Mouse (Mus musculus) heart, embryonic 10.5 days (tissue): ENCODE results near the gene Olig2. TPM values are rescaled to one million over a fixed set of nuclear protein-coding genes. Genes with fewer than 3 reads are reported as not detected.

Experiments used
- DNase-seq: peaks from one replicate; pipeline ENCODE4 v3.0.0-alpha.2; 2017; ENCODE audit warnings: low spot score
- H3K27ac ChIP-seq: fragments of 300-500 bp; sonication (generic); 2 replicates; pipeline ENCODE4 v1.5.1; 2016; ENCODE audit warnings: mild to moderate bottlenecking
- H3K27me3 ChIP-seq: fragments of 300-500 bp; sonication (generic); 2 replicates; pipeline ENCODE4 v1.6.1; 2016; ENCODE audit warnings: mild to moderate bottlenecking; ENCODE audit not compliant: poor library complexity, insufficient read depth, severe bottlenecking
- H3K36me3 ChIP-seq: fragments of 300-500 bp; sonication (generic); 2 replicates; pipeline ENCODE4 v1.6.1; 2016; ENCODE audit warnings: mild to moderate bottlenecking, moderate library complexity
- H3K4me1 ChIP-seq: fragments of 300-500 bp; sonication (generic); 2 replicates; pipeline ENCODE4 v1.6.1; 2016; ENCODE audit warnings: mild to moderate bottlenecking
- H3K4me3 ChIP-seq: fragments of 300-500 bp; sonication (generic); 2 replicates; pipeline ENCODE4 v1.5.1; 2016; ENCODE audit warnings: mild to moderate bottlenecking, moderate library complexity
- H3K9me3 ChIP-seq: fragments of 300-500 bp; sonication (generic); 2 replicates; pipeline ENCODE4 v1.6.1; 2016; ENCODE audit warnings: mild to moderate bottlenecking, moderate library complexity
- WGBS: fragments of 180-500 bp; shearing (Covaris S2); methylation state at CpG from one replicate; pipeline ENCODE4 v1.1.7; 2016; 5-methylcytosine and 5-hydroxymethylcytosine counted together
- polyA plus RNA-seq: library from polyadenylated mRNA; unstranded; fragments of >200 nt; fragmentation: Nextera tagmentation; extraction: Ambion mirVana; gene quantifications from 2 replicates; pipeline ENCODE4 v1.2.1, GENCODE M21; 2016

Olig2 gene
- polyA plus RNA-seq, 1 experiment from 2014 or later = not detected

DNA sequence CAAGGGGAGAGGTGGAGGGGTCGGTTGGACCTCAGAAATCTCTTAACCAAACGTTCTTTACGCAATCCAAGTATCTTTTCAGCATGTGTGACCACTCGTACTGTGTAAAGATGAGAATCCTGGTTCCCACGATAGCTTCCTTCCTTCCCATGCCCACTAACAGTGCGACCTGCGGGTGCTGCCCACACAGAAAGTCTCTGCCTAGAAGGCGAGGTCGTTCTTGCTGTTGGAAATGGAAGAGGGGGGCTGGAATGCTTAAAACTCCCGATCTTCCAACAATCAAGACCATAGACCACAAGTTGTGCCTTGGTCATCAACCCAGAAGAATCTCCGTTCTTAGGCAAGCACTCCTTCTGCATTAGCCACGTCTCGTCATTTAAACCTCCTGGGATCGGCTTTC lies 6.0 kb upstream of the Olig2 start:
- no peak for DNase-seq
- Histone ChIP-seq H3K36me3 (no peaks in the 10 kb centered on the region), H3K4me3 (no peak overlapping the region), H3K27me3 (peaks cover 99% of the 10 kb centered on the region), H3K9me3 (no peaks in the 10 kb centered on the region), H3K27ac (no peak overlapping the region), H3K4me1 (peaks cover 26% of the 10 kb centered on the region)
- 16% methylated on average over 14 of the region's 14 CpGs for WGBS

DNA sequence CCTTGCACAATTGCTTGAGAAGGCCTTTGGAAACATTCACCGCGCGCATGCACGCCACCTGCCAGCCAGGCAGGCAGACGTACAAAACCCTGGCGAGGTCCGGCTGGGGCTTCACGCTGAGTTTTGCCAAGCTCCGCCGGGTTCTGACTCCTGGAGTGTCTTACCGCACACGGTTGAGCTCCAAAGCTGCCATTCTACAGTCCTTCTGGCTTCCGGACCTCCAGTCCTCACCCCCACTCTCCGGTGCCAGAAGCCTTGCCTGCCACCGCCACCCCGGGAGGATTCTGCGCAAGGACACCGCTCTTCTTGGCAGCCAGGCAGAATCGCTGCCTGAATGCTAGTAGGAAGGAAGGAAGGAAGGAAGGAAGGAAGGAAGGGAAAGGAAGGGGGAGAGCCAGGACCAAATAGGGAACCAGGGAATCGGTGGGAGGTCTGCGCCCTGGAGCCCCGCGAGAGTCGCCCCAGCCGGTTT lies 3.0 kb upstream of the Olig2 start:
- DNase-seq = no peak
- 2% methylated on average over 25 of the region's 25 CpGs for WGBS
- Histone ChIP-seq H3K4me1 (peaks cover 48% of the 10 kb centered on the region), H3K27me3 (peaks cover 100% of the 10 kb centered on the region), H3K9me3 (no peaks in the 10 kb centered on the region), H3K27ac (no peak overlapping the region), H3K4me3 (peak overlapping the region; percentile 37), H3K36me3 (no peaks in the 10 kb centered on the region)

DNA sequence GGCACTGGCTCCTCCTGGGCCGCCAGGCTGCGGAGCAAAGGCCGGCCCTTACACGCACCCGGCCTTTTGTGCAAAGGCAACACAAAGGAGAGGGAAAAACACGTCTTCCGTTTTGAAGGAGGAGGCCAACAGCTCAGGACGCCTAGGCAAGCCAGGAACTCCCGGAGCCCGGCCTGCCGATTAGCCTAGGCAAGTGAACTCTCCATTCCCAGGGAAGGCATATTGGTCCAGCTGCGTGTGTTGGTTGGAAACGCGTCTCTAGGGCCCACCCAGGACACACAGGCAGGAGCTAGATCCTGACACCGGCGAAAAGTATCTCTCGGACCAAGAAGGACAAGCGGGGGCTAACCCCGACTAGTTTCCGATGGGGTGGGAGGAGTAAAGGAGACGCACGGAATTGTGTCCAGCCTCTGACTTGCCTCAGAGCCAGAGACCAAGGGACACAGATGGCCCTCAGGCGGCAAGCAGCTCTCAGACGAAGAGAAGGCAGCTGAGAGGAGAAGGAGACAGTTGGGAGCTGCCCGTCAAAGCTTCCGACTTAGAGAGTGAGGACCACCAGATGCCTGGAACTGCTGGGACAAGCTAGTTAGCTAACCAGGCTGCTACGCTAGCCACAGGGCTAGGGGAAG lies 2.5 kb upstream of the Olig2 start:
- Histone ChIP-seq H3K9me3 (no peaks in the 10 kb centered on the region), H3K27ac (no peak overlapping the region), H3K4me1 (peaks cover 52% of the 10 kb centered on the region), H3K36me3 (no peaks in the 10 kb centered on the region), H3K27me3 (peaks cover 100% of the 10 kb centered on the region), H3K4me3 (peak overlapping the region; percentile 37)
- WGBS = under 1% methylated on average over 27 of the region's 27 CpGs
- DNase-seq = no peak

GRCm38 (mm10) chr16:91223327-91224067 lies 1.8 kb upstream of the Olig2 start:
- WGBS = 2% methylated on average over 35 of the region's 35 CpGs
- H3K27ac ChIP-seq = no peak overlapping the region
- H3K9me3 ChIP-seq = no peaks in the 10 kb centered on the region
- peaks cover 100% of the 10 kb centered on the region for H3K27me3 ChIP-seq
- peaks cover 52% of the 10 kb centered on the region for H3K4me1 ChIP-seq
- no peak for DNase-seq
- no peaks in the 10 kb centered on the region for H3K36me3 ChIP-seq
- peak overlapping the region; percentile 37; the same call in 1 of the 2 replicates for H3K4me3 ChIP-seq

- H3K4me1 ChIP-seq = peaks cover 52% of the 10 kb centered on the region
- no peak overlapping the region for H3K27ac ChIP-seq
- H3K9me3 ChIP-seq = no peaks in the 10 kb centered on the region
- H3K4me3 ChIP-seq = no peak overlapping the region
- WGBS = 6% methylated on average over 10 of the region's 10 CpGs
- peaks cover 100% of the 10 kb centered on the region for H3K27me3 ChIP-seq
- no peak for DNase-seq
- H3K36me3 ChIP-seq = no peaks in the 10 kb centered on the region
Observed at GRCm38 (mm10) chr16:91224068-91224402, 1.2 kb upstream of the Olig2 start.

DNA sequence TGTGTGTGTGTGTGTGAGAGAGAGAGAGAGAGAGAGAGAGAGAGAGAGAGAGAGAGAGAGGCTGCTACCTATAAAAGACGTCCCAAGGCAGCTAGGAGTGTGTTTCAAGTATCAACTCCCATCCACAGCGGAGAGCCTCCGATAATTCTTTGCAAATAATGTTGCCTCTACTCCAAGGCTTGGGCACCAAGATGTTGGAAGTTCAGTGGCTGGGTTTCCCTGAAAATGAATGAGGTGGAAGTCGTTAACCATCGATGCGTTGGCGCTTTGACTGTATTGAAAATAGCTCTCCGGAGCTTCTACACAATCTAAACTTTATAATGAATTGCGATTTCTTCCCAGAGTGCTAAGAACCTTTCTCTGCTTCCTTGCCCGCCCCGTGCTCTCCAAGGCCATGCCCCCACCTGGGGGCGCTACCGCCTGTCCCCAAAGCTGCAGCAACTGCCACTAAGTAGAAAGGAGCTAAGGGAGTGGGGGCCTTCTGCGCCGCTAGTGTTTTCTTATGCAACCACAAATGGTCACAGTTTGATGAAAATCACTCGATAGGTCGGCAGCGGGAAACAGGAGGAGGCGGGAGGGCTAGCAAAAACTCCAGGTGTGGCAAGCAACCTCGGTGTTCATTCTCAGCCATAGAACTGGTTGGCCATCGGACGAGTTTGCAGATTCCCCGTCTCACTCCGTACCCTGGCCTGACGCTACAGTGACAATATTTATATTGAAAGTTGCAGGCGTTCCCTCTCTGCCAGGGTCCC lies 600 bp upstream of the Olig2 start:
- no peaks in the 10 kb centered on the region for H3K36me3 ChIP-seq
- H3K27ac ChIP-seq = no peak overlapping the region
- peak overlapping the region; percentile 52 for H3K4me3 ChIP-seq
- no peaks in the 10 kb centered on the region for H3K9me3 ChIP-seq
- H3K4me1 ChIP-seq = peaks cover 52% of the 10 kb centered on the region
- peaks cover 100% of the 10 kb centered on the region for H3K27me3 ChIP-seq
- 2% methylated on average over 26 of the region's 26 CpGs for WGBS
- no peak for DNase-seq

GRCm38 (mm10) chr16:91226038-91226882 lies 1.0 kb downstream of the Olig2 start:
- Histone ChIP-seq H3K4me1 (peaks cover 43% of the 10 kb centered on the region), H3K27me3 (peaks cover 100% of the 10 kb centered on the region), H3K36me3 (no peaks in the 10 kb centered on the region), H3K27ac (no peak overlapping the region), H3K9me3 (no peaks in the 10 kb centered on the region), H3K4me3 (peak overlapping the region; percentile 39)
- DNase-seq = no peak
- WGBS = 1% methylated on average over 60 of the region's 60 CpGs

GRCm38 (mm10) chr16:91226883-91227759 lies 1.9 kb downstream of the Olig2 start:
- Histone ChIP-seq H3K27me3 (peaks cover 100% of the 10 kb centered on the region), H3K27ac (no peak overlapping the region), H3K4me1 (peaks cover 41% of the 10 kb centered on the region), H3K36me3 (no peaks in the 10 kb centered on the region), H3K4me3 (peak overlapping the region; percentile 39), H3K9me3 (no peaks in the 10 kb centered on the region)
- 1% methylated on average over 80 of the region's 85 CpGs for WGBS
- no peak for DNase-seq

- H3K27me3 ChIP-seq = peaks cover 100% of the 10 kb centered on the region
- H3K9me3 ChIP-seq = no peaks in the 10 kb centered on the region
- H3K4me1 ChIP-seq = peaks cover 40% of the 10 kb centered on the region
- H3K4me3 ChIP-seq = 0 out of 2 replicates have a peak overlapping the region, but pooled peaks have one; percentile 9
- 3% methylated on average over 6 of the region's 6 CpGs for WGBS
- no peak overlapping the region for H3K27ac ChIP-seq
- DNase-seq = no peak
- no peaks in the 10 kb centered on the region for H3K36me3 ChIP-seq
Observed at GRCm38 (mm10) chr16:91227760-91228043, 2.4 kb downstream of the Olig2 start.

GRCm38 (mm10) chr16:91228238-91229071 lies 3.2 kb downstream of the Olig2 start:
- Histone ChIP-seq H3K27me3 (peaks cover 100% of the 10 kb centered on the region), H3K27ac (no peak overlapping the region), H3K36me3 (no peaks in the 10 kb centered on the region), H3K4me3 (no peak overlapping the region), H3K9me3 (no peaks in the 10 kb centered on the region), H3K4me1 (peaks cover 32% of the 10 kb centered on the region)
- WGBS = 3% methylated on average over 30 of the region's 30 CpGs
- DNase-seq = no peak

DNA sequence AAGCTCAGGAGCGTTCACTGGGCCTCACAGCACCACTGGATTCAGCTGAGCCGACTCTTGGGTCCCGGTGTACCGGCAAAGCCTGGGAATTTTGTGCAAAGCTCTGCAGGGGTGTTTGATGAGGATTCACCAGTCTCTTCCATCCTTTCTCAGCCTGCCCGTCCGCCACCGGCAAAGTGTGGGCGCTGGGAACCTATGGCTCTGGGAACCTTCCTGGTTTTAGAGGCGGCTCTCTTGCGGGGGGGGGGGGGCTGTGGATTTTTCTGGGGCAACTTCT lies 3.8 kb downstream of the Olig2 start:
- Histone ChIP-seq H3K27ac (no peak overlapping the region), H3K4me3 (no peak overlapping the region), H3K36me3 (no peaks in the 10 kb centered on the region), H3K4me1 (peaks cover 32% of the 10 kb centered on the region), H3K27me3 (peaks cover 100% of the 10 kb centered on the region), H3K9me3 (no peaks in the 10 kb centered on the region)
- DNase-seq = no peak
- 5% methylated on average over 10 of the region's 10 CpGs for WGBS
